In the genomic region with DNA sequence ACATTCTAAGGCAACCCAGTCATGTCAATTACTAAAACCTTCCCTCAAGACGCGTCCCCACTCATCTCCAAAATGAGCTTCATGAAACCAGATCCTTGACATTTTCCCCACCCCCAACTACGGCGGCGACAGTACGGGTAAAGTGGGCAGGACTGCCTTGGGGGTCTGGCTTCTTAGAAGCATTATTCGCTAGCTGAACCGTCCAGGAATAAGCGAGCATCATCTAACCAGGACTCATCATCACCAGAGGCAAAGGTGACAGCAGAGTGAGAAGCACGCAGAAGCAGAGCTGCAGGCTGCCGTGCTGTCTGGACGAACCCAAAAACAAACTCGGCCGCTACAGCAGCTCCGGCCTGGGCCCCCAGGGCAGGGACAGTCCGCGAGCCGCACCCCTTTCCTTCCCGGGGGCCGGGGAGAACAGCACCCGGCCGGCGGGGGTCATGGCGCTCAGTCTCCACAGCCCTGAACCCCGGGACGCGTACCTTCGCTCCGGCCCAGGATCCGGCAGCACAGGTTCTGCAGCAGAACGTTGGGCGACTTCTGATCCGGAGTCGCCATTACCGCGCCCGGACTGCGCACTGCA, we compare ENCODE assay signal across 8 mouse cellular contexts. TPM values are rescaled to one million over a fixed set of nuclear protein-coding genes. Genes with fewer than 3 reads are reported as not detected.
DNase-seq lines count a peak whose midpoint lies in the region; ATAC-seq and TF ChIP-seq lines count a peak whose summit lies in the region.

No protein-coding gene starts in this region.

- TF ChIP-seq POLR2A in heart, adult 2 months (IDR thresholded peaks at IDR 0.05; ENCODE audit: insufficient read depth, low read depth, low read length), result no peak

- peak overlapping the region; percentile 89 for H3K9ac ChIP-seq in heart, adult 2 months (ENCODE audit: low read depth, low read length)
- H3K9ac ChIP-seq in hindbrain, embryonic 11.5 days (ENCODE audit: low read depth, low read length), result peak overlapping the region; percentile 96

- DNase-seq in heart, adult 2 months, result no peak
- no peak for DNase-seq in heart, adult 18-20 months
- DNase-seq in hindbrain, embryonic 11.5 days (ENCODE audit: low spot score), result no peak
- no peak for DNase-seq in cerebellum, postnatal 4 days (ENCODE audit: low spot score in 2 of 2)
- no peak for DNase-seq in urinary bladder, postnatal 10 days (ENCODE audit: low spot score)

- peak overlapping the region; percentile 84 for H3K4me2 ChIP-seq in hindbrain, embryonic 11.5 days (replicated peaks; ENCODE audit: low read depth, low read length)

- no peaks in the 10 kb centered on the region for H3K9me3 ChIP-seq in hindbrain, embryonic 11.5 days (ENCODE audit: control insufficient read depth, low read length)

- peaks cover 2% of the 10 kb centered on the region; the same call in 1 of the 2 replicates for H3K36me3 ChIP-seq in heart, adult 2 months (ENCODE audit: control insufficient read depth, insufficient read depth, low read length)
- peaks cover 7% of the 10 kb centered on the region for H3K36me3 ChIP-seq in C2C12 (ENCODE audit: control insufficient read depth, insufficient read depth)
- H3K36me3 ChIP-seq in hindbrain, embryonic 11.5 days (ENCODE audit: control insufficient read depth, insufficient read depth, low read length), result no peaks in the 10 kb centered on the region

- under 1% methylated on average over 38 of the region's 38 CpGs for WGBS in heart, adult 2 months
- WGBS in hindbrain, embryonic 11.5 days, result under 1% methylated on average over 33 of the region's 38 CpGs

- intact Hi-C loops in heart, adult 2 months (cut with DNase I), result loop anchor here (5.0 to 10.0 kb wide), 3 partner anchors 431 to 917 kb away; partner anchors contain the start of genes Dcun1d2 and Tmco3

- H3ac ChIP-seq in C2C12 (ENCODE audit: control insufficient read depth, insufficient read length, low read depth), result peak overlapping the region; percentile 94

- peak overlapping the region; percentile 95 for H3K4me3 ChIP-seq in heart, adult 2 months
- peak overlapping the region; percentile 89 for H3K4me3 ChIP-seq in C2C12 (ENCODE audit: insufficient read depth, poor library complexity, severe bottlenecking)
- peak overlapping the region; percentile 96 for H3K4me3 ChIP-seq in hindbrain, embryonic 11.5 days (ENCODE audit: low read depth, low read length)

- H3K27ac ChIP-seq in heart, adult 2 months, result peak overlapping the region; percentile 85
- H3K27ac ChIP-seq in hindbrain, embryonic 11.5 days (ENCODE audit: low read depth, low read length), result peak overlapping the region; percentile 72; the same call in 1 of the 2 replicates

- H3K79me3 ChIP-seq in C2C12 (ENCODE audit: low read depth), result peaks cover 48% of the 10 kb centered on the region

- no peaks in the 10 kb centered on the region for H3K27me3 ChIP-seq in heart, adult 2 months (ENCODE audit: control insufficient read depth, insufficient read depth, low read length)
- peaks cover 4% of the 10 kb centered on the region for H3K27me3 ChIP-seq in C2C12 (ENCODE audit: control insufficient read depth, insufficient read depth, insufficient read length)
- H3K27me3 ChIP-seq in hindbrain, embryonic 11.5 days (ENCODE audit: control insufficient read depth, insufficient read depth, low read length), result no peaks in the 10 kb centered on the region

- peak; percentile 37 for ATAC-seq in common myeloid progenitor, adult 5-6 weeks (replicated peaks; ENCODE audit: low read depth, poor library complexity, severe bottlenecking)
- peak; percentile 81 for ATAC-seq in hindbrain, embryonic 11.5 days (ENCODE audit: low FRiP score)
- ATAC-seq in megakaryocyte progenitor cell, adult 5-6 weeks (replicated peaks; ENCODE audit: poor library complexity), result peak; percentile 36

- TF ChIP-seq CTCF in heart, adult 2 months (IDR thresholded peaks at IDR 0.05), result no peak
- TF ChIP-seq CTCF in C2C12 (IDR thresholded peaks at IDR 0.05; ENCODE audit: control insufficient read depth, insufficient read depth, insufficient read length), result no peak

- TF ChIP-seq EP300 in heart, adult 2 months (IDR thresholded peaks at IDR 0.05; ENCODE audit: insufficient read depth, low read depth, low read length), result no peak

- peaks cover 6% of the 10 kb centered on the region; the same call in 1 of the 2 replicates for H3K79me2 ChIP-seq in heart, adult 2 months (replicated peaks; ENCODE audit: control insufficient read depth, insufficient read depth, low read length)
- H3K79me2 ChIP-seq in C2C12 (ENCODE audit: control insufficient read depth, insufficient read depth), result peaks cover 55% of the 10 kb centered on the region

- peaks cover 1% of the 10 kb centered on the region for H3K4me1 ChIP-seq in heart, adult 2 months (ENCODE audit: control insufficient read depth, insufficient read depth, low read length)
- H3K4me1 ChIP-seq in hindbrain, embryonic 11.5 days (replicated peaks; ENCODE audit: control insufficient read depth, insufficient read depth, low read length), result no peaks in the 10 kb centered on the region

TF ChIP-seq in C2C12, 6 proteins besides CTCF, POLR2A, EP300 and RAD21:
- TF ChIP-seq MYOD1 (IDR thresholded peaks at IDR 0.05; ENCODE audit: control insufficient read depth, insufficient read length, low read depth) (no peak), MYOG (IDR thresholded peaks at IDR 0.05; ENCODE audit: control insufficient read depth, extremely low read depth, insufficient read length) (no peak), CEBPB (IDR thresholded peaks at IDR 0.05; ENCODE audit: low read depth) (no peak), MAX (IDR thresholded peaks at IDR 0.05) (no peak), FOSL1 (IDR thresholded peaks at IDR 0.05; ENCODE audit: insufficient read depth, low read length, poor library complexity, severe bottlenecking) (no peak), USF1 (IDR thresholded peaks at IDR 0.05; ENCODE audit: low read depth) (no peak)
TF ChIP-seq in C2C12: peak in this region for 0.

RNA-seq across cellular contexts. Expression of gene Tubgcp3, which starts 0.5 kb away (rescaled TPM):
- total RNA-seq in heart, adult 2 months (2021), result 10 to 100 TPM; 13.1 to 14.0 TPM
- 20.2 and 34.4 TPM in 2 replicates for polyA plus RNA-seq in heart, adult 2 months (2012; rRNA removed)
- total RNA-seq in heart, adult 18-20 months (2021), result 10 to 100 TPM; 12.3 to 14.2 TPM
- 22.0 TPM for polyA plus RNA-seq in C2C12 (2012; fragmentation: generic; extraction: Trizol)
- 45.1 and 49.9 TPM in 2 replicates for total RNA-seq in common myeloid progenitor, adult 5-6 weeks (2017)
- 50.2 and 54.5 TPM in 2 replicates for polyA plus RNA-seq in hindbrain, embryonic 11.5 days (2014; fragmentation: Nextera tagmentation; extraction: Ambion mirVana)
- total RNA-seq in megakaryocyte progenitor cell, adult 5-6 weeks (2015), result 46.9 and 56.7 TPM in 2 replicates
- 53.9 and 54.7 TPM in 2 replicates for total RNA-seq in megakaryocyte progenitor cell, adult 5-6 weeks (2017)
